Mouse (Mus musculus) forebrain, embryonic 15.5 days (tissue): ENCODE data around the gene Dcbld1. TPM values are rescaled to one million over a fixed set of nuclear protein-coding genes. Genes with fewer than 3 reads are reported as not detected.
"Not testable (repeated sequence)": the region's sequence is repeated elsewhere in the genome, so short reads cannot be mapped to it uniquely, and the experiment has no call there.

Source experiments
- ATAC-seq: fragments of 200-750 bp; cut with Nextera tagmentation; replicated peaks from 2 replicates; pipeline ENCODE4 v1.8.0; 2017; ENCODE audit warnings: mild to moderate bottlenecking, moderate TSS enrichment, moderate library complexity
- H3K27ac ChIP-seq: fragments of 300-500 bp; sonication (generic); replicated peaks from 2 replicates; pipeline ENCODE4 v1.5.1; 2015; ENCODE audit warnings: mild to moderate bottlenecking, inconsistent platforms
- H3K27me3 ChIP-seq: fragments of 300-500 bp; sonication (generic); 2 replicates; pipeline ENCODE4 v1.6.1; 2015; ENCODE audit warnings: inconsistent platforms
- H3K36me3 ChIP-seq: fragments of 300-500 bp; sonication (generic); 2 replicates; pipeline ENCODE4 v1.6.1; 2015; ENCODE audit warnings: mild to moderate bottlenecking, inconsistent platforms
- H3K4me1 ChIP-seq: fragments of 300-500 bp; sonication (generic); 2 replicates; pipeline ENCODE4 v1.6.1; 2015; ENCODE audit warnings: inconsistent platforms
- H3K4me2 ChIP-seq: fragments of 300-500 bp; sonication (generic); replicated peaks from 2 replicates; pipeline ENCODE4 v1.6.1; 2015; ENCODE audit warnings: mild to moderate bottlenecking, inconsistent platforms
- H3K4me3 ChIP-seq: fragments of 300-500 bp; sonication (generic); 2 replicates; pipeline ENCODE4 v1.5.1; 2015; ENCODE audit warnings: mild to moderate bottlenecking, inconsistent platforms
- H3K9ac ChIP-seq: fragments of 300-500 bp; sonication (generic); replicated peaks from 2 replicates; pipeline ENCODE4 v1.6.1; 2015; ENCODE audit warnings: mild to moderate bottlenecking, inconsistent platforms
- H3K9me3 ChIP-seq: fragments of 300-500 bp; sonication (generic); 2 replicates; pipeline ENCODE4 v1.6.1; 2016; ENCODE audit warnings: inconsistent platforms
- WGBS: fragments of 180-500 bp; shearing (Covaris S2); methylation state at CpG from one replicate; pipeline ENCODE4 v1.1.7; 2015; ENCODE audit warnings: mixed read lengths; 5-methylcytosine and 5-hydroxymethylcytosine counted together
- polyA plus RNA-seq: library from polyadenylated mRNA; unstranded; fragments of >200 nt; fragmentation: Nextera tagmentation; extraction: Ambion mirVana; gene quantifications from 2 replicates; pipeline ENCODE4 v1.2.1, GENCODE M21; 2015

The Dcbld1 gene
- polyA plus RNA-seq, 1 experiment from 2014 or later = 22.0 TPM

DNA sequence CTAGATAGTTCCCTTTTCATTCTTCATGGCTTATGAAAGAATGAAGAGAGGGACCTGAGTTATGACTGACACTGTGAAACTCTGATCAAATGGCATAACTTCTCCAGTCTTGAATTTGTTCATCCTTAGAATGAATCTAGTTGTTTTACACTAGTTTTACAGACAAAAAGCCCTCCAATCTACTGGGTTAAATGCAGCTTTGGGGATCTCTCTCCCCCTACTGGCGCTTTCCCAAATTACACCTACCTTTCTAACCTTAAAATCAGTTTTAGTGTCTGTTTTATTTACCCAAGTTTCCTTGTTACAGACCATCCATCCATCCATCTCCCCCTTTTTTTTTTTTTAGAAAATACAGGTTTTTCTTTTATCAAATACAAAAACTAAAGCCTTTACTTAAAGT, 97.6 kb downstream of the Dcbld1 start:
- Histone ChIP-seq H3K9ac (no peak overlapping the region), H3K4me3 (no peak overlapping the region), H3K27me3 (no peaks in the 10 kb centered on the region), H3K4me1 (no peaks in the 10 kb centered on the region), H3K36me3 (peaks cover 5% of the 10 kb centered on the region; the same call in 1 of the 2 replicates), H3K9me3 (no peaks in the 10 kb centered on the region), H3K27ac (no peak overlapping the region), H3K4me2 (no peak overlapping the region)
- WGBS = 0% methylated on average over 1 of the region's 1 CpGs
- ATAC-seq = no peak

DNA sequence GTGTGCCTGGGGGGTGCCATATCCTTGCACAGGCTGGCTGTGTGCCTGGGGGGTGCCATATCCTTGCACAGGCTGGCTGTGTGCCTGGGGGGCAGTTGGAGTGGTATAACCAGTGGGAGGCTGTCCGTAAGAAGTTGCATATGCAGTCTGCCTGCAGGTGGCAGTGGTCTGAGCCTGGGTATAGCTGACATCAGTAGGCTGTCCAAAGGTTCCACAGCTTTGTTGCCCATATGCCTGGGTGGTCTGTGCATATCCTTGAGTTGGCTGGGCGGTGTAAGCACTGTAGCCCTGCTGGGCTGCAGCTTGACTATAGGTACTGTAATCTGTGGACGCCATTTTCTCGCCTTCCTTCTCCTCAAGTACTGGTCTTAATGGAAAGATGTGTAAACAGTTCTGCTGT, 109.9 kb downstream of the Dcbld1 start:
- H3K27ac ChIP-seq, H3K4me3 ChIP-seq, H3K27me3 ChIP-seq, H3K4me1 ChIP-seq, H3K9ac ChIP-seq, H3K9me3 ChIP-seq, H3K4me2 ChIP-seq: not testable (repeated sequence)
- H3K36me3 ChIP-seq = peaks cover 63% of the 10 kb centered on the region
- 0 out of 2 replicates have a peak, but pooled peaks have one; percentile 26 for ATAC-seq
- 96% methylated on average over 4 of the region's 4 CpGs for WGBS

DNA sequence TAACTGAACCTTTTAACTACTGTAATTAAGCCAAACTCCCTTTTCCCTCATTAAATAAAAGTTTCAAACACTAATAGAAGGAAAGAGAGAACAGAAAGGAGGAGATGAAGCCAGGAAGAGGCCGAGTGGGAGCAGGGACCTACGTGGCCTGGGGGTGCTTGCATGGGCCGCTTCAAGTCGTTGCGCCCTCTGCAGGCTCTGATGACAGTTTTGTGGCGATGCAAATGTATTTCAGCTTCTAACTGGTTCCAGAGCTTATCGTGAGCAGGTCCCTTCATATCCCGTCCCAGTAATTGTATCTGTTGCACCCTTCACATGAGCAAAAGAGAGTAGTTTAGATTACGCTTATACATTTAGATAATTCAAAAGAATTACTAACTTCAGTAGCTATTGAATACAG, 119.8 kb downstream of the Dcbld1 start:
- ATAC-seq = no peak
- WGBS = 69% methylated on average over 9 of the region's 9 CpGs
- Histone ChIP-seq H3K9ac (no peak overlapping the region), H3K4me2 (no peak overlapping the region), H3K36me3 (peaks cover 37% of the 10 kb centered on the region), H3K27ac (no peak overlapping the region), H3K27me3 (no peaks in the 10 kb centered on the region), H3K4me3 (no peak overlapping the region), H3K4me1 (no peaks in the 10 kb centered on the region), H3K9me3 (no peaks in the 10 kb centered on the region)

DNA sequence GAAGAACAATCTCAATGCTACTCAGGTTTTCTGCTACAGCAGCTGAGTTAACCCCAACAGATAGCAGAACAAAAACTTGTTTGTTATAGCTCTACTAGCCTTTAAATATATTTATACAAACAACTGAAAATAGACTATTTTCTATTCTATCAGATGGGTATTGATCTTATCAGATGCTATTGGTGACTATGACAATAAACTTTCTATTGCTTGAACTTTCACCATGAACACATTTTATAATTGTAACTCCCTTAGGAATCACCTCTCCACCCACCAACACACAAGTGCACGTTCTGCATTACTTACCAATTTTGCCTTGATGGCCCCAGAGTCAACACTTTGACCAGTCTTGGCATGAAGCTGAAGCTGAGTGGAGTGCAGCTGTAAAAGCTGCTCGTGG, 125.0 kb downstream of the Dcbld1 start, which contains the start of gene Gm26741:
Gene Gm26741 (plus strand): TSS at position 301 of the 400 bp plus-strand sequence.
- ATAC-seq = no peak
- no peaks in the 10 kb centered on the region for H3K27me3 ChIP-seq
- H3K27ac ChIP-seq = no peak within 1 kb of the TSS
- H3K4me2 ChIP-seq = no peak within 1 kb of the TSS
- H3K4me1 ChIP-seq = no peaks in the 10 kb centered on the region
- no peak within 1 kb of the TSS for H3K4me3 ChIP-seq
- WGBS = 89% methylated on average over 2 of the region's 2 CpGs
- H3K9ac ChIP-seq = no peak within 1 kb of the TSS
- peaks cover 4% of the 10 kb centered on the region; the same call in 1 of the 2 replicates for H3K36me3 ChIP-seq
- no peaks in the 10 kb centered on the region for H3K9me3 ChIP-seq

GRCm38 (mm10) chr10:52360241-52360735, 126.9 kb downstream of the Dcbld1 start:
- no peak for ATAC-seq
- H3K9ac ChIP-seq = no peak overlapping the region
- H3K4me2 ChIP-seq = no peak overlapping the region
- no peak overlapping the region for H3K4me3 ChIP-seq
- 0 out of 2 replicates have a peak, but pooled peaks cover 4% of the 10 kb centered on the region for H3K36me3 ChIP-seq
- H3K9me3 ChIP-seq = no peaks in the 10 kb centered on the region
- H3K4me1 ChIP-seq = no peaks in the 10 kb centered on the region
- no peak overlapping the region for H3K27ac ChIP-seq
- WGBS = 95% methylated on average over 4 of the region's 4 CpGs
- no peaks in the 10 kb centered on the region for H3K27me3 ChIP-seq

GRCm38 (mm10) chr10:52360862-52361609, 127.6 kb downstream of the Dcbld1 start:
- Histone ChIP-seq H3K4me3 (no peak overlapping the region), H3K4me2 (no peak overlapping the region), H3K36me3 (0 out of 2 replicates have a peak, but pooled peaks cover 4% of the 10 kb centered on the region), H3K4me1 (no peaks in the 10 kb centered on the region), H3K9ac (no peak overlapping the region), H3K27ac (no peak overlapping the region), H3K27me3 (no peaks in the 10 kb centered on the region), H3K9me3 (no peaks in the 10 kb centered on the region)
- no peak for ATAC-seq
- 84% methylated on average over 9 of the region's 9 CpGs for WGBS

GRCm38 (mm10) chr10:52368376-52368775, 135.0 kb downstream of the Dcbld1 start:
- no peak overlapping the region for H3K27ac ChIP-seq
- H3K9me3 ChIP-seq = no peaks in the 10 kb centered on the region
- H3K27me3 ChIP-seq = no peaks in the 10 kb centered on the region
- H3K9ac ChIP-seq = no peak overlapping the region
- H3K4me1 ChIP-seq = no peaks in the 10 kb centered on the region
- 81% methylated on average over 4 of the region's 4 CpGs for WGBS
- no peak for ATAC-seq
- no peak overlapping the region for H3K4me3 ChIP-seq
- H3K36me3 ChIP-seq = no peaks in the 10 kb centered on the region
- H3K4me2 ChIP-seq = no peak overlapping the region

Other genes starting within 250 kb of the Dcbld1 start
- 0.51 and 3.5 TPM in 2 replicates for gene Vgll2, start 211.1 kb upstream of the Dcbld1 start, polyA plus RNA-seq
- not detected in 2 replicates for gene Ros1, start 38.4 kb upstream of the Dcbld1 start, polyA plus RNA-seq
- gene Gm26741, start 125.1 kb downstream of the Dcbld1 start, polyA plus RNA-seq = not detected in 2 replicates
- 23.3 and 23.7 TPM in 2 replicates for gene Gopc, start 148.5 kb downstream of the Dcbld1 start, polyA plus RNA-seq
- not detected in 2 replicates for gene Nepn, start 155.4 kb downstream of the Dcbld1 start, polyA plus RNA-seq
- 18.5 and 19.2 TPM in 2 replicates for gene Nus1, start 183.9 kb downstream of the Dcbld1 start, polyA plus RNA-seq